Mouse (Mus musculus): Measurements from ENCODE around the gene Serpine3.
"Not testable (repeated sequence)": the region's sequence is repeated elsewhere in the genome, so short reads cannot be mapped to it uniquely, and the experiment has no call there.

Serpine3 gene

GRCm38 (mm10) chr14:62663367-62663766 is at the start of gene Serpine3:
TSS of gene Serpine3 (plus strand) at chr14:62663667.
- DNase-seq (ENCODE audit: inconsistent age in 2 of 2, low spot score in 1 of 2): no peak

GRCm38 (mm10) chr14:62622393-62622792 is 41.1 kb upstream of the Serpine3 start:
- no peak for DNase-seq (ENCODE audit: inconsistent age in 2 of 2, low spot score in 1 of 2)

- DNase-seq (ENCODE audit: inconsistent age in 2 of 2, low spot score in 1 of 2): no peak
Measured at GRCm38 (mm10) chr14:62627951-62628350, 35.5 kb upstream of the Serpine3 start.

- no peak for DNase-seq (ENCODE audit: inconsistent age in 2 of 2, low spot score in 1 of 2)
Measured at GRCm38 (mm10) chr14:62637436-62638344, 25.8 kb upstream of the Serpine3 start.

- DNase-seq (ENCODE audit: inconsistent age in 2 of 2, low spot score in 1 of 2): no peak
Measured at GRCm38 (mm10) chr14:62638345-62638702, 25.1 kb upstream of the Serpine3 start.

GRCm38 (mm10) chr14:62639111-62639510 is 24.4 kb upstream of the Serpine3 start:
- DNase-seq (ENCODE audit: inconsistent age in 2 of 2, low spot score in 1 of 2): peak; percentile 43 to 76

- peak in 1 of 2 experiments; percentile 25 for DNase-seq (ENCODE audit: inconsistent age in 2 of 2, low spot score in 1 of 2)
Measured at GRCm38 (mm10) chr14:62639551-62639950, 23.9 kb upstream of the Serpine3 start.

- DNase-seq (ENCODE audit: inconsistent age in 2 of 2, low spot score in 1 of 2): peak in 1 of 2 experiments; percentile 19
Measured at GRCm38 (mm10) chr14:62640396-62640795, 23.1 kb upstream of the Serpine3 start.

- not testable (repeated sequence) for DNase-seq (ENCODE audit: inconsistent age in 2 of 2, low spot score in 1 of 2)
Measured at GRCm38 (mm10) chr14:62642368-62642767, 21.1 kb upstream of the Serpine3 start.

- DNase-seq (ENCODE audit: inconsistent age in 2 of 2, low spot score in 1 of 2): no peak
Measured at GRCm38 (mm10) chr14:62648405-62648804, 15.1 kb upstream of the Serpine3 start.

GRCm38 (mm10) chr14:62650376-62650775 is 13.1 kb upstream of the Serpine3 start:
- no peak for DNase-seq (ENCODE audit: inconsistent age in 2 of 2, low spot score in 1 of 2)

- no peak for DNase-seq (ENCODE audit: inconsistent age in 2 of 2, low spot score in 1 of 2)
Measured at GRCm38 (mm10) chr14:62651771-62652170, 11.7 kb upstream of the Serpine3 start.

- DNase-seq (ENCODE audit: inconsistent age in 2 of 2, low spot score in 1 of 2): no peak
Measured at GRCm38 (mm10) chr14:62655996-62656395, 7.5 kb upstream of the Serpine3 start.

- DNase-seq (ENCODE audit: inconsistent age in 2 of 2, low spot score in 1 of 2): no peak
Measured at GRCm38 (mm10) chr14:62657469-62657868, 6.0 kb upstream of the Serpine3 start.

- DNase-seq (ENCODE audit: inconsistent age in 2 of 2, low spot score in 1 of 2): no peak
Measured at GRCm38 (mm10) chr14:62662381-62662780, 1.1 kb upstream of the Serpine3 start.

GRCm38 (mm10) chr14:62664976-62665673 is 1.7 kb downstream of the Serpine3 start:
- no peak for DNase-seq (ENCODE audit: inconsistent age in 2 of 2, low spot score in 1 of 2)

GRCm38 (mm10) chr14:62673646-62674045 is 10.2 kb downstream of the Serpine3 start:
- DNase-seq (ENCODE audit: inconsistent age in 2 of 2, low spot score in 1 of 2): no peak

GRCm38 (mm10) chr14:62718161-62718560 is 54.7 kb downstream of the Serpine3 start:
- no peak for DNase-seq (ENCODE audit: inconsistent age in 2 of 2, low spot score in 1 of 2)

GRCm38 (mm10) chr14:62721625-62722024 is 58.2 kb downstream of the Serpine3 start:
- DNase-seq (ENCODE audit: inconsistent age in 2 of 2, low spot score in 1 of 2): no peak

- no peak for DNase-seq (ENCODE audit: inconsistent age in 2 of 2, low spot score in 1 of 2)
Measured at GRCm38 (mm10) chr14:62724560-62724959, 61.1 kb downstream of the Serpine3 start.

GRCm38 (mm10) chr14:62731902-62732301 is 68.4 kb downstream of the Serpine3 start:
- DNase-seq (ENCODE audit: inconsistent age in 2 of 2, low spot score in 1 of 2): no peak

GRCm38 (mm10) chr14:62733666-62734065 is 70.2 kb downstream of the Serpine3 start:
- no peak for DNase-seq (ENCODE audit: inconsistent age in 2 of 2, low spot score in 1 of 2)
